Mouse (Mus musculus): ENCODE results near the gene Ubqlnl.
A peak's percentile ranks its signal among the peaks of the same experiment; 100 is the strongest.

Ubqlnl gene

GRCm38 (mm10) chr7:104150456-104150855, at the start of gene Ubqlnl:
Gene Ubqlnl (minus strand): TSS chr7:104150556.
- DNase-seq (ENCODE audit: low spot score): no peak

DNA sequence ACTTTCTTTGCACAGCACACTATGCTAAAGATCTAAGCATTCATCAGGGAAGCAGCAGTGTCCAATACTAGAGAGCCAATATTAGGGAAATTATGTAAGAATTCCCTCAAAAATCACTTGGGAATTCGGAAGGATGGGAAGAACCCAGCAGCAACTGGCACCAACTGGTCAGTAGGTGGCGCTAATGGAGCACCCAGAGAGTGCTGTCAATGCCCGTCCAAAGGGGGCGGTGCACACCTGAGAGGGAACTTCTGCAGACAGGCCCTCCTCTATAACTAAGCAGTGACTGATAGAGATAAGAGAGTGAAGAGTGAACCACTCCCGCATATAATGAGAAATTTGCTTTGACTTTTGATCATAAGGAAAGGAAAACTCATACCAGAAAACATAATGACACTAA, 49.5 kb upstream of the Ubqlnl start:
- DNase-seq (ENCODE audit: low spot score): peak; percentile 57

DNA sequence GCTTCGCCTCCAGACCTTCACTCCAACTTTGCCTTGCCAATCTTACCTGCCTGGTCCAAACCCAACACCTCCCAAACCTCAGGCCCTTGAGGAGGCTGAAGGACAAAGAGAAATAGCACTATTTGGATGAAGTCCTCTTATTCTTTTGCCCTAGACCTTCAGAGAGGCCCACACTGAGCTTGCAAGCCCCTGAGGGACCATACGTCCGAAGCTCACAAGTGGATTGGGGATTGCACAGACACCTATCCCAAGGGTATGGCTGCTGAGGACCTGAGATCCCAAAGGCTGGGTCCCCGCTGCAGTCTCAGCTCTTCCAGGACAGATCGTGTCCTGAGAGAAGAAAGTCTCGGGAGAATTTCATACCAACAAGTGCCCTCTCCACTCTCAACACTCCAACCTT, 45.5 kb upstream of the Ubqlnl start, which contains the start of gene Olfr649:
Olfr649 (minus strand) TSS at position 101 of the 400 bp plus-strand sequence.
- DNase-seq (ENCODE audit: low spot score): no peak

DNA sequence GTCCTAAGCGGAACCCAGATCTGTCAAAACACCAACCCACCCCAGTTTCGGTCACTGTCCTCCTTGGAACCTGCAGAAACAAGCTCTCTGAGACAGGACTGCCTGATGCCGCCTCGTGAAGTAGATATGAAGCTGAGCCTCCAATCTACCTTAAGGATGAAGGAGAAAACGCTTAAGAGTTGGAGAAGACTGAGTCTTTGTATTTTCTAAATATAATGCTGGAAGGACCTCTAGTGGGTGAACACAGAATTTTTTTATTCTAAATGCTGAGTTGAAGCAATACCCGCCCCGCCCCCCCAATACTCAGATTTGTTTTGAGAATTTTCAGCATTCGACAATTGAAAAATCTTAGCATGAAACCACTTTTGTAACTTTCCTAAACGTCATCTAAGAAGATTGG, 40.9 kb upstream of the Ubqlnl start:
- DNase-seq (ENCODE audit: low spot score): no peak

GRCm38 (mm10) chr7:104183292-104183691, 32.9 kb upstream of the Ubqlnl start, which contains the start of gene Olfr648:
Gene Olfr648 (minus strand): TSS chr7:104183392.
- no peak for DNase-seq (ENCODE audit: low spot score)

- DNase-seq (ENCODE audit: low spot score): no peak
Observed at GRCm38 (mm10) chr7:104179074-104179473, 28.7 kb upstream of the Ubqlnl start.

DNA sequence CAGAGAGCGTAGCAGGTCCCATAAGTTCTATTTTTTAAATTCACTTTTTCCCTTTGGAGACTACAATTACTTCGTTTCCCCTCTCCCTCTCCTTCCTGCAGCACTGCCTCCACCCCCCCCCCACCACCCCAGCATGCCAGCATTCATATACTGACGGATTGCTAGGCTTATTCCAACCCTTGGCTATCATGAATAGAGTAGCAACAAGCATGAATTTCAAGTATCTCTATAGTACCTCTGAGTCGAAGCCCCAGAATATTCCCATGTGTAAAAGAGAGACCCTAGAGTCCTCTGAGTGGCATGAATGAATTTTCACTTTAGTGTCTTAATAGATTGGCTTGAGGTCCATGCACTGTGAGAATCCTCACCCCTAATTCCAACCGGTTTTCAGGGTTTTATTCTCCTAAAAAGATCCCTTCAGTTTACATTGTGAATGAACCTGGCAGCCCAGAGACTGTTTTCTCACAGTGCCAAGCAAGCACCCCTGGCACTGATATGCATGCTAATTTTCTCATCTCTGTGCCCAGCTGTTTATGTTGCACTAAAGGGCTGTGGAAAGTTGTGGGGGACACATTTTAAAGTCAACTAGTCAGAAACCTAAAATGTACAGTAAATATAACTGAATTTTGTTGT, 28.2 kb upstream of the Ubqlnl start:
- no peak for DNase-seq (ENCODE audit: low spot score)

DNA sequence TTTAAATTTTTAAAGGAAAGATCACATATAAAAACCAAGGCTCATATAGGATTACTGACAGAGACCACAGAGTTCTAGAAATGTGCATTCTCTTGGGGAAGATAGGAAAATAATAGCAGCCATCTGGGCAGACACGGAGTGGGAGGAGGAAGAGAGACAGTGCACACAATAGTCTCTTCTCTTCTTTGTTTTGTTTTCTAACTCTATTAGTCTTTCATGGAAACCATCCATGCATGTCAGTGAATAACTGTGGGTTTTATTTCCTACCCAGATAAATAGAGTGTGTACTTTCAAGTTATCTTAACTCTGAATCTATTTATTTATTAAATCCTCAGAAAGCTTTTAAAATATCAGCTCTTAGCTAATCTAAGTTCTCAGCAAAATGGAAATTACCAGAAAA, 24.7 kb upstream of the Ubqlnl start:
- DNase-seq (ENCODE audit: low spot score): no peak

DNA sequence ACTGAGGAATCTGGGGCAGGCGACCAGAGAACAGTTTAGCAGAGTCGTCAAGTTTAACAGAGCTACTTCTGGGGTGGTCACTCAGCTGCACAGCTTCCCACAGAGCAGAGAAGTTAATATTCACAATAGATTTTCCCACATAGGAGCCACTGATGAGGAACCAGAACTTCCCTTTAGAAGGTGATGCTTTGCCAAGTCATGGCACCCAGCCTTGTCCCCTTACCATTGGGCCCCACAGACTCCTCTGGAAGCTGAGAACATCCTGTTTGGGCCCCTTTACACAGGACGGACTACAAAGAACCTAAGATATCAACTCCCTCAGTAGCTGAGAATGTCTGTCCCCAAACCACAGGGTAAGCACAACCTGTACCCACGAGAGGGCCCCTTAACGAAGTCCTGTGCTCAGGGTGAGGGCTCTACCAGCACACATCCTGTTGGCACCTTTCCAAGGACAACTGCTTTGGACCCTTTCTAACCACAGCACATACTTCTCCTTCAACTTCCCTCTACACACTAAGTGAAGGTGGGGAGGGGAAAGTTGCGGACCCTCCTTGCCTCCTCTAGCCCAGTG, 19.4 kb upstream of the Ubqlnl start:
- peak; percentile 48 for DNase-seq (ENCODE audit: low spot score)

DNA sequence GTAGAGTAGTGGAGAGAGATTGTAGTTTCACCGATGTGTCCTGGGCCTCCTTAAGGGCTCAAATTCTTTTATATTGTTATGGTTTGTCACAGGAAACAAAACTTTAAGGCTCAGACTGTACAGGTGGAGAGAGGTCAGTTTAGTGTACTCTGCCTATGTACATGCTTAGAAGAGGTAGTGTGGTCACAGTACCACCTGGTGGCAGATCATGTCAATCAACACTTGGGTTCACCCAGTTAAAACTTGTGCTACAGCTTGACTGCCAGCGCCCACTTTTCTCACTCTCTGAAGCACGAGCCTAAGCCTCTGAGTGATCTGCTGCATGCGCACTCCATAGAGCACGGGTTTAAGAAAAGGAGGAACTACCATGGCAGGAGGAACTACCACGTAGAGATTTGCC, 16.7 kb upstream of the Ubqlnl start:
- no peak for DNase-seq (ENCODE audit: low spot score)

- DNase-seq (ENCODE audit: low spot score): no peak
Observed at GRCm38 (mm10) chr7:104143179-104143578, 7.2 kb downstream of the Ubqlnl start, which contains the start of gene Ubqln3. Gene Ubqln3 (minus strand): TSS chr7:104143279.

GRCm38 (mm10) chr7:104137305-104137704, 13.1 kb downstream of the Ubqlnl start, which contains the start of gene Olfr643:
Gene Olfr643 (minus strand): TSS chr7:104137405.
- DNase-seq (ENCODE audit: low spot score): no peak

- no peak for DNase-seq (ENCODE audit: low spot score)
Observed at GRCm38 (mm10) chr7:104129726-104130125, 20.6 kb downstream of the Ubqlnl start, which contains the start of gene Ubqln5. Gene Ubqln5 (minus strand): TSS chr7:104129826.

DNA sequence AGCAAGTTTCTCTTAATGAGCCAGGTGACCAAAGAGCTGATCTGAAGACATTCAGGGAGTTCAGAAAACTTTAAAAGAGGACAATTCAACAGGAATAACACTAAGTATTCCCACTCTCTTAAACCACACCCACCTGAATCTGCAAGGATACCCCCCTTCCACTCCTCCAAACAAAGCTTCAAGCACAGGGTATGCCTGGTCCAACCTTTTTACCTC, 45.7 kb downstream of the Ubqlnl start, which contains the start of gene Olfr646:
Olfr646 (plus strand) TSS at position 117 of the 216 bp plus-strand sequence.
- DNase-seq (ENCODE audit: low spot score): no peak

DNA sequence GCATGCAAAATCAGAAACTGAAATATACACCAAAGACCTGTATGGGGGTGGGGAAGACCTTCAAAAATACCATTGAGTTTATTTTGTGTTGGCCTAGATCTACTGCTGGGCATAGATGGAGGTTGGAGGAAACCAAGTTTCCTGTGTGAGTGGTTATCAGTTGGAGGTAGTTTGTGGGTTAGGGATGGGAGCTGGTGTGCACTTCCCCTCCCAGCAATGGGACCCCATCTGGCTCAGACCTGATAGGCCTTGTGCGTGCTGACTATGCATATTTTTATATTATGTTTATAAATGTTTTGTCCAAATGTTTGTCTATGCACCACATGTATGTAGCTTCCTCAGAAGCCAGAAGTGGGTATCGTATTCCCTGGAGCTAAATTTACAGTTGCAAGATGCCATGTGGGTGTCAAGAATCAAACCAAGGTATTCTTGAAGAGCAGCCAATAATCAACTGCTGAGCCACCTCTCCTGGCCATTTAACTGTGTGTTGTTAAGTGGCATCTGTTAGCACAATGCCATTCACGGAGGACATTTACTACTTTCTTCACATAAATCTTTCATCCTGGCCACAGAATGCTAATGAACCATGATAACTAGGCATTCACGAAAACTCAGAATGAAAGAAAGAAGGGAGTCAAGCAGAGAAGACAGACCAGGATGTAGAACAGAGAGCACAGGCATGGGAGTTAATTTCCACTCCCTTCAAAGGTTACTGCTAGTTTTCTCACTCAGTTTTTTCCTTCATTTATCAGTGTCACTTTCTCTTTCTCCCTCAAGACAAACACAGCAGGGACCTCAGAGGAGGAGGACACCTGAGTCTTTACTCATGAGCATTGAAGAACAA, 46.2 kb downstream of the Ubqlnl start:
- no peak for DNase-seq (ENCODE audit: low spot score)
